Mouse (Mus musculus): ENCODE measurements at regions not wholly inside any gene's neighbourhood (a gene's known extent, or its start where the extent isn't known, plus 50 kb on each side); places are given as distances from the start of the nearest gene placed in this dataset.

DNA sequence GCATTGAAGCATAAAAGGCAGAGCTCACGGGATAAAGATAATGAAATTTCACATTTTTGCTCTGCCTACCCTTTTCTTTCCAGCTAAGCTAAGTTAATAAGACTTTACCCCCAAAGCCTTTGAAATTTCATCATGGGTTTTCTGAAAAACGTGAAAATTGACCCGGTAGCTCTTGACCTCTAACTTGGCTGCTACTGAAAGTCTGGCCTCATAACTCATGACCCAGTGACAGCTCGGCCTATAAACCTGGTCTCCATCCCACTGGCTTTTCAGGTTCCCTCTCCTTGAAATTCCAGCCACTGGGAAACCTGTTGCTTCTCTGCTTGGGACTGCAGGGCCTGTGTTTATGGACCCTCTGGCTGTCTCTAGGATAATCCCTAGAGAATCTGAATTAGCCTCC lies 2285.3 kb downstream of the 4930444P10Rik start:
- DNase-seq, result no peak

DNA sequence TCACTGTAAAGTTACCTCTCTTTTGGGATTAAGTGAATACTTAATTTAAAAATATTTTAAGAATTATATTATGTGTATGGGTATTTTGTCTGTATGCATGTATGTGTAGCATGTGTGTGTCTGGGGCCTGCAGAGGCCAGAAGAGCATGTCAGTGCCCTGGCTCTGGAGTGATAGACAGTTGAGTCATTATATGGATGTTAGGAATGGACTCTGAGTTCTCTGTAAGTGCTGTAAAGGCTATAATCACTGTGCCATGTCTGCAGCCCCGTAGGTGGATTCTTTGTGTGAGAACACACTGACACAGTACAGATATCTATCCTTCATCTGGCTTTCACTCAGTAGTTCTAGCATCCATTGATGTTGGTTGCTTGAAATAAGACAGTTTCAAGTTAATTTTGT lies 2292.7 kb downstream of the 4930444P10Rik start:
- DNase-seq, result no peak

DNA sequence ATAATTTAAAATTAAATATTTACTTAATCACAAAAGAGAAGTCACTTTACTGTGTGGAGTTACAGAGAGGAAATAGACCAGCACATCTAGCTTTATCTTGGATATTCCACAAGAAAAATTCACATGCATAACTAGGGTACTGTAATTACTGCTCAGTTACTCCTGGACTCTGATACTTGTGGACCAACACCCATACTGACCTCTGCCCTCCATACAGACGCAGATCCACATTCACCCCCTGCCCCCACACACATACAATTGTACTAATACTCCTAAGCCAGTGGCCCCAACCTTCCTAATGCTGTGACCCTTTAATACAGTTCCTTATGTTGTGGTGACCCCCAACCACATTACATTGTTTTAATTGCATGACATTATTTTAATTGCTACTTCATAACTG lies 2294.3 kb downstream of the 4930444P10Rik start:
- DNase-seq, result no peak

DNA sequence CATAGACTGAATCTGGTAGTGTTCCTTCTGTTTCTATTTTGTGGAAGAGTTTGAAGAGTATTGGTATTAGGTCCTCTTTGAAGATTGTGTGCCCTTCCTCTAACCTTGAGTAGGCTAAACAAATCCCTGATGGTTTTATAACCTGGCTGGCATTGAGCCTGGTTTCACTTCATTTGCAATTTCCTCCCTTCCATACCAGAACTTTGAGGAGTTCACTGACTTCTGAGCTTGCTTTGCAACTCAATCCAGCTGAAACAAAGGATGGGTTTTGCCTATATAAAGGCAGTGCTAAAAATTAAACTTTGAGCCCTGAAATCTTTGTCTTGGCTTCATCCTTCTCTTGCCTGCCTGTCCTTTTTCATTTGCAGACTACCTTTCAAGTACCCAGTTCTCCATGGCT lies 2297.9 kb downstream of the 4930444P10Rik start:
- no peak for DNase-seq

DNA sequence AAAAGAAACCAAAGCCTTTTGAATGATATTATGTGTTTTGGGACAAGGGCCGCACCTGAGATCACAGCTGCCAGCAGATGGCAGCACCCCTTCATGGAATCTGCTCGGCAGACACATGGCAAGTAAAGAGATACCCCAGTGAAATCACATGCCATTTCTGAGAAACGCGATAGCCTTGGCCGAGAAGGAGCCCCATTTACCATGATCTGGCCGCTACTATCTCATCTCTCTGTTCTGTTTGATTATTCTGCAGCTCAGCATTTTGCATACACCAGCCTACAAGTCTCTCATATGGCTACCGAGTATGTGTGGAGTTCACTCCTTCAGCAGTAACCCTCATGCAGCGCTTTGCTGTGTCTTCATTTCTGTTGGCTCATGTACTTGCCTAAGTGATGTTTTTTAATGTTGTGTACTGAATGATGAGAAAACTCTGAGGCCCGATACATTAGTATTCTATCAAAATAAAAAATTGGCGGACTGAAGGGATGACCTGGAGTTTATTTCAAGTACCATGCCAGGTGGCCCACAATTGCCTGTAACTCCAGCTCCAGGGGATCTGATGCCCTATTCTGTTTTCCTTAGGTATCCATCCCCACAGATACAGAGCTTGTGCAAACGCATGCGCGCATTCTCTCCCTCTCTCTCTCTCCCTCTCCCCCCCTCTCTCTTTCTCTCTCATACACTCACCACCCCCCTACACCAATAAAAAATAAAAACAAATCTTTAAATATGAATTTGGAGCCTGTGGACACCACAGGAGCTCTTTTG lies 2303.6 kb downstream of the 4930444P10Rik start:
- DNase-seq, result peak; percentile 32

DNA sequence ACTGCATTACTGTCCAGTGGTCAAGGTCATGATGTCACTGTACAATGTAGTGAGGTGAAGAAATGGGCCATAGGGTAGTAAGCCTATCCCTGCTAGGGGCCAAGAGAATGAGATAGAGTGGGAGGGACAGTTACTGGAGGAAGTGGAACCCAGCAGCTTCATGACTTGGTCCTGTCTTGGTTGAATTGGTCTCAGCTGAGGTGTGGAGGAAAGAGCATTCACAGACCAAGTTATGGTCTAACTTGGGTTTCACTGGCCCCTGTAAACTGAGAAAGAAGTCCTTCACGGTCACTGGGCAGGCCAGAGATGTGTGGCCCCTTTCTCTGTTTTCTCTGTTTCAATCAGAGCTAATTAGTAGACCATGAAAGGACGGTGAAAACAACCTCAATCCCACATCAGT lies 2306.1 kb downstream of the 4930444P10Rik start:
- no peak for DNase-seq

DNA sequence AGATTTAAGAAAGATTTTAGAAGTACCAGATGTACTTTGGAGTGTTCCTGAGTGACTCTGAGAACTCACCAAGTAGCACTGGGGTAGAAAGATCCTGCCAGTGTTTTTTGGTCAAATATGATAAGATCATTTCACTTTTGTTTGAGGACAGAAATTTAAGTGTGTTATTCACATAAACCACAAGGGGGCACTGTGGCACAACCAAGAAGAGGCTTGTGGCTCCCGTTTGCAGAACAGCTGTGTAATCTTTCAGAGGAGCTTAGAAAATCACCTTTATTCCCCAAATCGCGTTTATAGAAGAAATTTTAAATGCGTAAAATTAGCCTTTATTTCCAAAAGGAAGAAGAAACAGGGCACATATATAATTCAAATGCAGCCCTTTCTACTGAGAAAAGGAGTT lies 2308.7 kb downstream of the 4930444P10Rik start:
- DNase-seq, result no peak

DNA sequence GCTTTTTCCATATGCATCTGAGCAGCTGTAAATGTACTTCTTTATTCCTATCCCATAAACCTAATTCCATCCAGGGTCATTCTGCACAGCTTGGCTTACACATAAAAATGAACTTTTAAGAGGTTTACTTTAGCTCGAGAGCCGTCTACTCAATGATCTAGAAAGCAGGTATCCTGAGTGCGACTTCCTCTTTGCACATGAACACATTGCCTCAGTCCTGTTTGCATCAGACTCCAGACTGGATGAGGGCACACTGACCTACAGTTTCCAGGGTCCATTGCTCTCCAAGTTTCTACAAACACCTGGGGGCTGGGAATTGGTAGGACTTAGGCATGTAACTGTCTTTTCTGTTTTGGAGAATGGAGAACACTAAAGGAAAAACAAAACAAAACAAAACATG lies 2310.5 kb downstream of the 4930444P10Rik start:
- DNase-seq, result no peak

DNA sequence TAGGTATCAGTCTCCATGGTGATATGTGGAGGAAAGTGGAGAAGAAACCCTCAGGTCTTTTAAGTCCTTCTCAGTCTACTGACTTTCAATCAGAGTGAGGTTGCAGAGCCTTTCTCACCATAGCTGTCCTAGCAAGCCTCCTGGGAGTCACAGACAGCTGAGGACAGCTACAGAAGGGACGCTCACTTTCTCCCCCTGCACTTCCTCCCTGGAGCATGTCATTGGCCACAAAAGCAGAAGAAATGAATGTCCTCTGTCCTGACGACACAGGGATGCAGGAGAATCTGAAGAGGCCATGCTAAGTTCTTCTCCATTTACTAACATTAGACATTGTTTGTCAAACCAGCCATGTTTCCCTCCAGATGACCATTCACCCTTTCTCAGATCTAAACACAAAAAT lies 2321.0 kb downstream of the 4930444P10Rik start:
- no peak for DNase-seq

DNA sequence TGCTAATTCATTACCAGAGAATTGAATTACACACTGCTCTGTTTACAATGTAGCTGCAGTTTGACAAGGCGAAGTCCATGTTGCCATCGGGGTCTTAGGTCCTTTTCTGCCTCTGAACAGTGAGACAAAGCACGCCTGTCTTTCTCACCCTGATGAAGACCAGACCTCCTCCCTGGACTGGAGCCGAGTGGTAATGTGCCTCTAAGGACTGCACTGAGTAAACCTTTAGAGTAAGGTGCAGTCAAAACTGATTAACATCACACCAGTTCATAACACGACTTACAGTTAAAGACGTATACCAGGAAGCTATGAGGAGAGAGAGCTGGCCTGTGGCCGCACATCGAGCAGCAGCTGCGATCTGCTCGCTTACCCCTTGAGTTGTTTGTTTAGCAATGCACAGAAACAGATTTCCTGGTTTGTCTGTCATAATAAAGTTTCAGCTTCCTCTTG lies 2322.1 kb downstream of the 4930444P10Rik start:
- DNase-seq, result no peak

DNA sequence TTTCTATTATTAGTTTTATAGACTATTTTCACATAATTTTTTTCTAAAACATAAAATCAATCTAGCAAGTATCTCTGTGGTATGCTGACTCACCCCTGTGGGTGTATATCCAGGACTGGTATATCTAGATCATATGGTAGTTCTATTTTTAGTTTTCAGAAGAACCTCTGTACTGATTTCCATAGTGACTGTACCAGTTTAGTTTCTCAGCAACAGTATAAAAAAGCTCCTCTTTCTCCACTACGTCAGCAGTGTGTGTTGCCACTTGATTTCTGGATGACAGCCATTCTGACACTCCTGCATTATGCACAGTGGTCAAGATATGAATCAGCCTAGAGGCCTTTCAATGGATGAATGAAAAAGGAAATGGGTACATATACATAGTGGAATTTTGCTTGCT lies 2338.6 kb downstream of the A830018L16Rik start:
- DNase-seq, result no peak

DNA sequence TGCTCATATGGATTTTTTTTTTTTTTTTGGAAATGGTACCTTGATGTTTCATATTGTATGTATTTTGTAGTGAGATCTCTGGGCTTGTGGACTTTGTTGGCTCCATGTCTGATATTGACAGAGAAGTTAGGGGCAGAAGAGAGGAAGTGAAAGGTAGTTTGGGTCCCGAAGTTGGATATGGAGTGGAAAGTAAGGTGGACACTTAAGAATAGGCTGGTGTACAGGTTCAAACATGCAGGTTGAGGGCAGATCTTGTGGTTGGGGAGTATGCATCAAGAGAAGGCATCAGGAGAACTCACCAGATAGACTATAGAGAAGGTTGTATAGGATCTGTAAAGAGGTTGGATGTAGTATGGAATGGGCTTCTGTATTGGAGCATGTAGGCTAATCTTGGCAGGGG lies 2337.5 kb downstream of the A830018L16Rik start:
- DNase-seq, result no peak
